Comparison of ENCODE assay signal across 27 mouse cellular contexts in the genomic region with DNA sequence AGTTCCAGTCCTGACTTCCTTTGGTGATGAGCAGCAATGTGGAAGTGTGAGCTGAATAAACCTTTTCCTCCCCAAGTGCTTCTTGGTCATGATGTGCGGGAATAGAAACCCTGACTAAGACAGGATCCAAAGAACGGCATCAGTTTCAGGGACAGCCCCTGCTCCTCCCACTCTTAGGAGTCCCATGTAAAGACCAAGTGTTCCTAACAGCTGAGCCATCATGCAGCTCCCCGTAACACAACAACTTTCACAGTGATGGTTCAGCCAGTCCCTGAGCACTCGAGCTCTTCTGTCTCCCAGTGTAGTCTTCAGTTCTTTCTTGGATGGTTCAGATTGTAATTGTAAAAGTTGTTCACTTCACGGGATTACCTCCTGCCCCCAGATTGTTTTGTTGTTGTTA.
"Had no signal": no experiment of that assay in that cellular context is flagged by ENCODE, and none has a peak within 500 bp of the region (broad histone marks: within the 10 kb centered on the region; RNA-seq: fewer than 3 reads in every experiment).

No protein-coding gene starts in this region.

- ATAC-seq: liver, embryonic 12.5 days; liver, postnatal 0 days; midbrain, embryonic 13.5 days; midbrain, embryonic 15.5 days; midbrain, embryonic 16.5 days had no signal

- H3K27ac ChIP-seq: left cerebral cortex, adult 2 months; limb, embryonic 10.5 days; limb, embryonic 12.5 days; limb, embryonic 13.5 days; limb, embryonic 15.5 days; liver, embryonic 12.5 days; liver, embryonic 13.5 days; liver, embryonic 14.5 days; liver, embryonic 15.5 days; macrophage; midbrain, embryonic 10.5 days; midbrain, embryonic 12.5 days; midbrain, embryonic 13.5 days; midbrain, embryonic 15.5 days; neural tube, embryonic 12.5 days; neural tube, embryonic 13.5 days had no signal

- H3K4me3 ChIP-seq: left cerebral cortex, adult 2 months; limb, embryonic 10.5 days; limb, embryonic 12.5 days; limb, embryonic 13.5 days; limb, embryonic 15.5 days; liver, embryonic 12.5 days; liver, embryonic 13.5 days; liver, embryonic 15.5 days; megakaryocyte, embryonic 14.5 days; midbrain, embryonic 10.5 days; midbrain, embryonic 12.5 days; midbrain, embryonic 13.5 days; midbrain, embryonic 15.5 days; myocyte; neural tube, embryonic 12.5 days; neural tube, embryonic 13.5 days had no signal

- H3K9ac ChIP-seq: limb, embryonic 12.5 days; limb, embryonic 13.5 days; limb, embryonic 15.5 days; liver, embryonic 12.5 days; liver, embryonic 13.5 days; liver, embryonic 14.5 days; liver, embryonic 15.5 days; liver, postnatal 0 days; midbrain, embryonic 12.5 days; midbrain, embryonic 13.5 days; midbrain, embryonic 15.5 days; neural tube, embryonic 12.5 days; neural tube, embryonic 13.5 days had no signal

- DNase-seq: layer of hippocampus, postnatal 36 days; left cerebral cortex, postnatal 4 days; liver; liver, embryonic 13.5 days; liver, postnatal 0 days; lung, adult 2 months; midbrain, embryonic 14.5 days had no signal

- H3K9me3 ChIP-seq: limb, embryonic 10.5 days; limb, embryonic 12.5 days; limb, embryonic 13.5 days; limb, embryonic 15.5 days; liver, embryonic 12.5 days; liver, embryonic 13.5 days; liver, embryonic 15.5 days; megakaryocyte, embryonic 14.5 days; midbrain, embryonic 10.5 days; midbrain, embryonic 12.5 days; midbrain, embryonic 13.5 days; midbrain, embryonic 15.5 days; neural tube, embryonic 12.5 days; neural tube, embryonic 13.5 days had no signal

- H3K4me2 ChIP-seq: limb, embryonic 12.5 days; limb, embryonic 13.5 days; limb, embryonic 15.5 days; liver, embryonic 11.5 days; liver, embryonic 12.5 days; liver, embryonic 13.5 days; liver, embryonic 15.5 days; midbrain, embryonic 11.5 days; midbrain, embryonic 12.5 days; midbrain, embryonic 13.5 days; midbrain, embryonic 15.5 days; neural tube, embryonic 12.5 days; neural tube, embryonic 13.5 days had no signal

- H3K27me3 ChIP-seq: limb, embryonic 12.5 days; limb, embryonic 13.5 days; limb, embryonic 15.5 days; liver, embryonic 12.5 days; liver, embryonic 13.5 days; liver, embryonic 15.5 days; megakaryocyte, embryonic 14.5 days; midbrain, embryonic 12.5 days; midbrain, embryonic 13.5 days; midbrain, embryonic 15.5 days; neural tube, embryonic 12.5 days; neural tube, embryonic 13.5 days had no signal

- H3K4me1 ChIP-seq: limb, embryonic 10.5 days; limb, embryonic 12.5 days; limb, embryonic 13.5 days; limb, embryonic 15.5 days; liver, embryonic 12.5 days; liver, embryonic 13.5 days; liver, embryonic 15.5 days; midbrain, embryonic 10.5 days; midbrain, embryonic 12.5 days; midbrain, embryonic 13.5 days; midbrain, embryonic 15.5 days; neural tube, embryonic 12.5 days; neural tube, embryonic 13.5 days had no signal
